Mouse (Mus musculus) liver, embryonic 12.5 days (tissue): Measurements from ENCODE around the gene Phlda3. TPM values are rescaled to one million over a fixed set of nuclear protein-coding genes. Genes with fewer than 3 reads are reported as not detected.

Experiments
- ATAC-seq: fragments of 200-750 bp; cut with Nextera tagmentation; 2 replicates; pipeline ENCODE4 v1.8.0; 2017; ENCODE audit warnings: moderate number of reproducible peaks, mild to moderate bottlenecking, moderate library complexity
- H3K27ac ChIP-seq: fragments of 300-500 bp; sonication (generic); 2 replicates; pipeline ENCODE4 v1.5.1; 2016; ENCODE audit warnings: mild to moderate bottlenecking
- H3K27me3 ChIP-seq: fragments of 300-500 bp; sonication (generic); replicated peaks from 2 replicates; pipeline ENCODE4 v1.6.1; 2016; ENCODE audit warnings: mild to moderate bottlenecking, moderate library complexity
- H3K36me3 ChIP-seq: fragments of 300-500 bp; sonication (generic); 2 replicates; pipeline ENCODE4 v1.6.1; 2016; ENCODE audit warnings: mild to moderate bottlenecking, moderate library complexity
- H3K4me1 ChIP-seq: fragments of 300-500 bp; sonication (generic); 2 replicates; pipeline ENCODE4 v1.6.1; 2016
- H3K4me2 ChIP-seq: fragments of 300-500 bp; sonication (generic); 2 replicates; pipeline ENCODE4 v1.6.1; 2016; ENCODE audit warnings: mild to moderate bottlenecking, moderate library complexity
- H3K4me3 ChIP-seq: fragments of 300-500 bp; sonication (generic); 2 replicates; pipeline ENCODE4 v1.5.1; 2016; ENCODE audit warnings: mild to moderate bottlenecking, moderate library complexity
- H3K9ac ChIP-seq: fragments of 300-500 bp; sonication (generic); 2 replicates; pipeline ENCODE4 v1.6.1; 2016; ENCODE audit warnings: mild to moderate bottlenecking, moderate library complexity
- H3K9me3 ChIP-seq: fragments of 300-500 bp; sonication (generic); replicated peaks from 2 replicates; pipeline ENCODE4 v1.6.1; 2016; ENCODE audit warnings: mild to moderate bottlenecking, moderate library complexity
- WGBS: fragments of 180-500 bp; shearing (Covaris S2); methylation state at CpG from one replicate; pipeline ENCODE4 v1.1.7; 2016; ENCODE audit not compliant: insufficient replicate concordance; 5-methylcytosine and 5-hydroxymethylcytosine counted together
- polyA plus RNA-seq: library from polyadenylated mRNA; unstranded; fragments of >200 nt; fragmentation: Nextera tagmentation; extraction: Ambion mirVana; gene quantifications from 2 replicates; pipeline ENCODE4 v1.2.1, GENCODE M21; 2016

The Phlda3 gene
- polyA plus RNA-seq, 1 experiment from 2014 or later: 11.4 TPM

GRCm38 (mm10) chr1:135778780-135779535, 13.0 kb downstream of the Phlda3 start, which contains the start of gene Tnni1:
Tnni1 (plus strand) TSS chr1:135779434.
- H3K36me3 ChIP-seq: no peaks in the 10 kb centered on the region
- no peak within 1 kb of the TSS for H3K9ac ChIP-seq
- H3K9me3 ChIP-seq: no peaks in the 10 kb centered on the region
- H3K4me2 ChIP-seq: peak within 1 kb of the TSS; percentile 13; the same call in 1 of the 2 replicates
- H3K27me3 ChIP-seq: peaks cover 29% of the 10 kb centered on the region
- WGBS: 22% methylated on average over 22 of the region's 22 CpGs
- no peak for ATAC-seq
- no peak within 1 kb of the TSS for H3K27ac ChIP-seq
- no peak within 1 kb of the TSS for H3K4me3 ChIP-seq
- H3K4me1 ChIP-seq: peaks cover 25% of the 10 kb centered on the region

- H3K36me3 ChIP-seq: no peaks in the 10 kb centered on the region
- H3K4me2 ChIP-seq: no peak overlapping the region
- no peak overlapping the region for H3K27ac ChIP-seq
- no peak overlapping the region for H3K4me3 ChIP-seq
- H3K27me3 ChIP-seq: peaks cover 23% of the 10 kb centered on the region
- H3K4me1 ChIP-seq: peaks cover 25% of the 10 kb centered on the region
- 59% methylated on average over 4 of the region's 4 CpGs for WGBS
- no peak overlapping the region for H3K9ac ChIP-seq
- no peak for ATAC-seq
- H3K9me3 ChIP-seq: no peaks in the 10 kb centered on the region
Measured at GRCm38 (mm10) chr1:135780649-135781048, 14.7 kb downstream of the Phlda3 start.

GRCm38 (mm10) chr1:135781220-135781619, 15.3 kb downstream of the Phlda3 start:
- Histone ChIP-seq H3K9ac (no peak overlapping the region), H3K4me2 (no peak overlapping the region), H3K36me3 (no peaks in the 10 kb centered on the region), H3K4me1 (peaks cover 25% of the 10 kb centered on the region), H3K27me3 (peaks cover 23% of the 10 kb centered on the region), H3K27ac (no peak overlapping the region), H3K4me3 (no peak overlapping the region), H3K9me3 (no peaks in the 10 kb centered on the region)
- WGBS: 17% methylated on average over 13 of the region's 13 CpGs
- ATAC-seq: peak; percentile 31; the same call in 1 of the 2 replicates

- H3K27me3 ChIP-seq: peaks cover 16% of the 10 kb centered on the region
- no peaks in the 10 kb centered on the region for H3K9me3 ChIP-seq
- H3K36me3 ChIP-seq: no peaks in the 10 kb centered on the region
- H3K4me1 ChIP-seq: peaks cover 22% of the 10 kb centered on the region
- ATAC-seq: no peak
- H3K27ac ChIP-seq: no peak overlapping the region
- no peak overlapping the region for H3K4me2 ChIP-seq
- no peak overlapping the region for H3K9ac ChIP-seq
- 61% methylated on average over 10 of the region's 10 CpGs for WGBS
- H3K4me3 ChIP-seq: no peak overlapping the region
Measured at GRCm38 (mm10) chr1:135782816-135783215, 16.9 kb downstream of the Phlda3 start.

GRCm38 (mm10) chr1:135787799-135788198, 21.9 kb downstream of the Phlda3 start:
- no peak for ATAC-seq
- no peak overlapping the region for H3K4me2 ChIP-seq
- WGBS: 53% methylated on average over 3 of the region's 3 CpGs
- no peak overlapping the region for H3K9ac ChIP-seq
- H3K4me1 ChIP-seq: peaks cover 19% of the 10 kb centered on the region
- peaks cover 16% of the 10 kb centered on the region for H3K27me3 ChIP-seq
- H3K9me3 ChIP-seq: no peaks in the 10 kb centered on the region
- H3K36me3 ChIP-seq: no peaks in the 10 kb centered on the region
- no peak overlapping the region for H3K27ac ChIP-seq
- no peak overlapping the region for H3K4me3 ChIP-seq

GRCm38 (mm10) chr1:135788708-135789107, 22.8 kb downstream of the Phlda3 start:
- H3K4me2 ChIP-seq: peak overlapping the region; percentile 37
- 9% methylated on average over 10 of the region's 10 CpGs for WGBS
- no peaks in the 10 kb centered on the region for H3K36me3 ChIP-seq
- H3K4me1 ChIP-seq: peaks cover 25% of the 10 kb centered on the region
- no peaks in the 10 kb centered on the region for H3K9me3 ChIP-seq
- H3K27ac ChIP-seq: no peak overlapping the region
- ATAC-seq: 0 out of 2 replicates have a peak, but pooled peaks have one; percentile 14
- peaks cover 25% of the 10 kb centered on the region for H3K27me3 ChIP-seq
- no peak overlapping the region for H3K4me3 ChIP-seq
- H3K9ac ChIP-seq: no peak overlapping the region

GRCm38 (mm10) chr1:135789815-135790214, 23.9 kb downstream of the Phlda3 start:
- H3K4me1 ChIP-seq: peaks cover 36% of the 10 kb centered on the region
- no peak for ATAC-seq
- WGBS: 8% methylated on average over 5 of the region's 5 CpGs

GRCm38 (mm10) chr1:135792143-135792939, 26.4 kb downstream of the Phlda3 start:
- Histone ChIP-seq H3K9me3 (no peaks in the 10 kb centered on the region), H3K27ac (no peak overlapping the region), H3K4me1 (peaks cover 43% of the 10 kb centered on the region), H3K4me2 (no peak overlapping the region), H3K27me3 (peaks cover 53% of the 10 kb centered on the region), H3K9ac (no peak overlapping the region), H3K4me3 (no peak overlapping the region), H3K36me3 (no peaks in the 10 kb centered on the region)
- no peak for ATAC-seq
- 58% methylated on average over 13 of the region's 13 CpGs for WGBS

More at GRCm38 (mm10) chr1:135789815-135790214, 23.9 kb downstream of the Phlda3 start:
- H3K36me3 ChIP-seq: no peaks in the 10 kb centered on the region
- no peak overlapping the region for H3K4me2 ChIP-seq
- H3K27ac ChIP-seq: no peak overlapping the region
- H3K9me3 ChIP-seq: no peaks in the 10 kb centered on the region
- peaks cover 36% of the 10 kb centered on the region for H3K27me3 ChIP-seq
- H3K4me3 ChIP-seq: no peak overlapping the region
- H3K9ac ChIP-seq: no peak overlapping the region

- H3K4me1 ChIP-seq: peaks cover 36% of the 10 kb centered on the region
- peak overlapping the region; percentile 46 for H3K4me2 ChIP-seq
- H3K27ac ChIP-seq: no peak overlapping the region
- H3K9ac ChIP-seq: 0 out of 2 replicates have a peak overlapping the region, but pooled peaks have one; percentile 4
- 9% methylated on average over 27 of the region's 27 CpGs for WGBS
- H3K9me3 ChIP-seq: no peaks in the 10 kb centered on the region
- H3K36me3 ChIP-seq: no peaks in the 10 kb centered on the region
- H3K4me3 ChIP-seq: peak overlapping the region; percentile 5; the same call in 1 of the 2 replicates
- no peak for ATAC-seq
- H3K27me3 ChIP-seq: peaks cover 53% of the 10 kb centered on the region
Measured at GRCm38 (mm10) chr1:135793370-135794215, 27.7 kb downstream of the Phlda3 start.

GRCm38 (mm10) chr1:135794216-135795134, 28.6 kb downstream of the Phlda3 start:
- H3K4me3 ChIP-seq: no peak overlapping the region
- peaks cover 39% of the 10 kb centered on the region for H3K4me1 ChIP-seq
- no peaks in the 10 kb centered on the region for H3K9me3 ChIP-seq
- H3K9ac ChIP-seq: no peak overlapping the region
- peak; percentile 43 for ATAC-seq
- peak overlapping the region; percentile 46 for H3K4me2 ChIP-seq
- peaks cover 53% of the 10 kb centered on the region for H3K27me3 ChIP-seq
- H3K27ac ChIP-seq: no peak overlapping the region
- no peaks in the 10 kb centered on the region for H3K36me3 ChIP-seq
- 16% methylated on average over 20 of the region's 20 CpGs for WGBS

GRCm38 (mm10) chr1:135798492-135798891, 32.6 kb downstream of the Phlda3 start:
- Histone ChIP-seq H3K4me3 (no peak overlapping the region), H3K4me1 (peaks cover 49% of the 10 kb centered on the region)
- 56% methylated on average over 1 of the region's 1 CpGs for WGBS

More at GRCm38 (mm10) chr1:135798492-135798891, 32.6 kb downstream of the Phlda3 start:
- H3K9me3 ChIP-seq: no peaks in the 10 kb centered on the region
- ATAC-seq: no peak
- no peak overlapping the region for H3K27ac ChIP-seq
- H3K4me2 ChIP-seq: no peak overlapping the region
- no peaks in the 10 kb centered on the region for H3K36me3 ChIP-seq
- peaks cover 43% of the 10 kb centered on the region for H3K27me3 ChIP-seq
- H3K9ac ChIP-seq: no peak overlapping the region
